Comparison of ENCODE assay signal across 8 mouse cellular contexts in genomic region chr9:86583740-86584139, GRCm38 (mm10). TPM values are rescaled to one million over a fixed set of nuclear protein-coding genes. Genes with fewer than 3 reads are reported as not detected.
A peak's percentile ranks its signal among the peaks of the same experiment; 100 is the strongest.
DNase-seq lines count a peak whose midpoint lies in the region; ATAC-seq and TF ChIP-seq lines count a peak whose summit lies in the region.

No protein-coding gene starts in this region.

- no peak overlapping the region for H3K4me2 ChIP-seq in lung, embryonic 16.5 days (ENCODE audit: low read depth, low read length)

- TF ChIP-seq POLR2A in ES-Bruce4 (IDR thresholded peaks at IDR 0.05; ENCODE audit: insufficient read depth, low read length) = no peak
- TF ChIP-seq POLR2A in bone marrow, adult 2 months (IDR thresholded peaks at IDR 0.05; ENCODE audit: borderline replicate concordance, control insufficient read depth, low read depth, low read length) = no peak
- TF ChIP-seq POLR2A in embryonic fibroblast, embryonic 13.5 days (IDR thresholded peaks at IDR 0.05; ENCODE audit: low read depth, low read length) = no peak

- peaks cover 3% of the 10 kb centered on the region for H3K4me1 ChIP-seq in ES-Bruce4 (ENCODE audit: control insufficient read depth, insufficient read depth, low read length)
- H3K4me1 ChIP-seq in bone marrow, adult 2 months (ENCODE audit: control insufficient read depth, insufficient read depth, low read length) = no peaks in the 10 kb centered on the region
- no peaks in the 10 kb centered on the region for H3K4me1 ChIP-seq in embryonic fibroblast, embryonic 13.5 days (ENCODE audit: control insufficient read depth, insufficient read depth, low read length)
- H3K4me1 ChIP-seq in lung, embryonic 16.5 days (replicated peaks; ENCODE audit: control insufficient read depth, insufficient read depth, low read length) = no peaks in the 10 kb centered on the region

- H3K27ac ChIP-seq in ES-Bruce4 (ENCODE audit: insufficient read depth, low read length) = no peak overlapping the region
- no peak overlapping the region for H3K27ac ChIP-seq in bone marrow, adult 2 months (ENCODE audit: control insufficient read depth, insufficient read depth, low read depth, low read length, poor library complexity)
- no peak overlapping the region for H3K27ac ChIP-seq in embryonic fibroblast, embryonic 13.5 days (ENCODE audit: insufficient read depth, low read length)
- H3K27ac ChIP-seq in lung, embryonic 16.5 days (ENCODE audit: low read length) = no peak overlapping the region

- H3K36me3 ChIP-seq in ES-Bruce4 (ENCODE audit: control insufficient read depth, insufficient read depth, low read length, poor library complexity, severe bottlenecking) = no peaks in the 10 kb centered on the region
- no peaks in the 10 kb centered on the region for H3K36me3 ChIP-seq in lung, embryonic 16.5 days (ENCODE audit: control insufficient read depth, insufficient read depth, low read length)

- H3K9me3 ChIP-seq in ES-Bruce4 (replicated peaks; ENCODE audit: control insufficient read depth, insufficient read depth, low read length, poor library complexity, severe bottlenecking) = no peaks in the 10 kb centered on the region
- H3K9me3 ChIP-seq in lung, embryonic 16.5 days (ENCODE audit: control insufficient read depth, low read length) = no peaks in the 10 kb centered on the region

- peak; percentile 91 for TF ChIP-seq CTCF in ES-Bruce4 (IDR thresholded peaks at IDR 0.05; ENCODE audit: low read depth, low read length)
- TF ChIP-seq CTCF in bone marrow, adult 2 months (IDR thresholded peaks at IDR 0.05; ENCODE audit: control insufficient read depth, insufficient read depth, low read length) = peak; percentile 83
- peak; percentile 81 for TF ChIP-seq CTCF in embryonic fibroblast, embryonic 13.5 days (IDR thresholded peaks at IDR 0.05; ENCODE audit: borderline replicate concordance, insufficient read depth, low read length)

- peak; percentile 64 to 72 for DNase-seq in heart, postnatal 36 days
- DNase-seq in kidney, postnatal 4 days = peak; percentile 79 to 83
- peak; percentile 27 for DNase-seq in ovary, postnatal 10 days (ENCODE audit: low spot score)
- DNase-seq in thymus, postnatal 14 days = peak; percentile 74

- TF ChIP-seq EP300 in ES-Bruce4 (IDR thresholded peaks at IDR 0.05; ENCODE audit: insufficient read depth, low read depth, low read length) = no peak

- 0 out of 2 replicates have a peak, but pooled peaks have one; percentile 49 for ATAC-seq in lung, embryonic 16.5 days (ENCODE audit: low read depth)

- no peak overlapping the region for H3K9ac ChIP-seq in ES-Bruce4 (ENCODE audit: low read depth, poor library complexity, severe bottlenecking)
- no peak overlapping the region for H3K9ac ChIP-seq in lung, embryonic 16.5 days (ENCODE audit: low read length)

- 46% methylated on average over 3 of the region's 3 CpGs for WGBS in bone marrow, adult 2 months
- WGBS in lung, embryonic 16.5 days = 52% methylated on average over 3 of the region's 3 CpGs

- H3K27me3 ChIP-seq in ES-Bruce4 (ENCODE audit: control insufficient read depth, insufficient read depth, low read length, poor library complexity, severe bottlenecking) = no peaks in the 10 kb centered on the region
- no peaks in the 10 kb centered on the region for H3K27me3 ChIP-seq in lung, embryonic 16.5 days (ENCODE audit: control insufficient read depth, insufficient read depth, low read depth, low read length)

- intact Hi-C loops in heart, postnatal 36 days (cut with DNase I) = loop anchor here (1.0 to 10.0 kb wide), 2 partner anchors 116 to 809 kb away; partner anchors contain the start of gene Dop1a

- H3K4me3 ChIP-seq in ES-Bruce4 (ENCODE audit: low read depth, low read length) = no peak overlapping the region
- H3K4me3 ChIP-seq in bone marrow, adult 2 months (replicated peaks; ENCODE audit: control insufficient read depth, low read depth, low read length) = no peak overlapping the region
- H3K4me3 ChIP-seq in embryonic fibroblast, embryonic 13.5 days (ENCODE audit: insufficient read depth, low read length) = no peak overlapping the region
- H3K4me3 ChIP-seq in lung, embryonic 16.5 days (ENCODE audit: low read length) = no peak overlapping the region

RNA-seq across cellular contexts. Expression of gene Rwdd2a, which starts 11.9 kb away (rescaled TPM):
- polyA plus RNA-seq in ES-Bruce4 (2011; ENCODE audit: insufficient read depth, insufficient read length, low read depth, missing spikeins) = 6.9 and 7.4 TPM in 2 replicates
- polyA plus RNA-seq in bone marrow, adult 2 months (2011; ENCODE audit: insufficient read depth, insufficient read length, low replicate concordance, missing spikeins) = not detected in 2 replicates
- polyA plus RNA-seq in embryonic fibroblast, embryonic 13.5 days (2011; ENCODE audit: insufficient read length, low read depth, missing spikeins) = 2.2 and 2.3 TPM in 2 replicates
- under 1 TPM; 0.58 to 0.76 TPM for total RNA-seq in heart, postnatal 36 days (2021)
- 5.3 and 5.9 TPM in 2 replicates for polyA plus RNA-seq in lung, embryonic 16.5 days (2015; fragmentation: Nextera tagmentation; extraction: Ambion mirVana)

RNA-seq across cellular contexts. Expression of gene Pgm3, which starts 12.1 kb away (rescaled TPM):
- polyA plus RNA-seq in ES-Bruce4 (2011; ENCODE audit: insufficient read depth, insufficient read length, low read depth, missing spikeins) = 28.1 and 34.3 TPM in 2 replicates
- polyA plus RNA-seq in bone marrow, adult 2 months (2011; ENCODE audit: insufficient read depth, insufficient read length, low replicate concordance, missing spikeins) = 0.95 and 13.4 TPM in 2 replicates
- 27.6 and 30.8 TPM in 2 replicates for polyA plus RNA-seq in embryonic fibroblast, embryonic 13.5 days (2011; ENCODE audit: insufficient read length, low read depth, missing spikeins)
- total RNA-seq in heart, postnatal 36 days (2021) = 1 to 10 TPM; 7.2 to 7.8 TPM
- polyA plus RNA-seq in lung, embryonic 16.5 days (2015; fragmentation: Nextera tagmentation; extraction: Ambion mirVana) = 39.6 and 41.1 TPM in 2 replicates

Comparison
In these comparisons a context has a peak if more than half of its experiments do, and no peak if none do; other contexts are left out.
1. DNase-seq: peak in every context shown above with its lines; median percentile 81 in kidney, postnatal 4 days; 74 in thymus, postnatal 14 days; 68 in heart, postnatal 36 days; 27 in ovary, postnatal 10 days.